Comparison of ENCODE assay signal across 33 mouse cellular contexts in the genomic region with DNA sequence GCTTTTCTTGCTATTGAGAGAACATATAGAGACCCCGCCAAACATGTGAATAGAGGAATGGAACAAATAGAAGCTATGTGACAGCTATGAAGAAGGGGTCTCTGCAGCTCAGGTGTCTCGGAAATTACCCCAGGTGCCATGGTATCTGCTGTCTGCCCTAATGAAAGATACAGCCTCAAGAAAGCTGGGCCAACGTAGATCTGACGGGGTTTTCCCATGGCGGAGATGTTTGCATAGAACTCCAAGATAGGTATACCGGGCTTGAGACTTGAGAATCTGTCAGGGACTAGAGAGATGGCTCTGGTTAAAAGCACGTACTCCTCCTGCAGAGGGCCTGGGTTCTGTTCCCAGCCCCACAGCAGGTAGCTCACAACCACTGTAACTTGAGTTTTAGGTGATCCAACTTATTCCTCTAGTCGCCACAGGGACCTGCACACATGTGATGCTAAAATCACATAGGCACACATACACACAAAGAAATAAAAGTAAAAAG.
"Had no signal": no experiment of that assay in that cellular context is flagged by ENCODE, and none has a peak within 500 bp of the region (broad histone marks: within the 10 kb centered on the region; RNA-seq: fewer than 3 reads in every experiment).

No protein-coding gene starts in this region.

- H3K36me3 ChIP-seq: hindbrain, embryonic 10.5 days; hindbrain, embryonic 12.5 days; hindbrain, embryonic 13.5 days; hindbrain, embryonic 15.5 days; intestine, embryonic 15.5 days; kidney, embryonic 15.5 days had no signal

- H3K9me3 ChIP-seq: heart, embryonic 10.5 days; heart, embryonic 15.5 days; intestine, embryonic 15.5 days had no signal

- ATAC-seq: hindbrain, embryonic 16.5 days; hindbrain, postnatal 0 days; inflammation-experienced regulatory T-cells, adult 6 months; intestine, embryonic 15.5 days; intestine, embryonic 16.5 days; intestine, postnatal 0 days had no signal

- DNase-seq: heart, postnatal 10 days; heart, postnatal 14 days; heart, postnatal 36 days; heart, postnatal 4 days; kidney, adult 11 months; kidney, adult 18-20 months; kidney, adult 2 months; kidney, adult 8-10 months; kidney, postnatal 10 days; kidney, postnatal 14 days; kidney, postnatal 25 days; kidney, postnatal 36 days; kidney, postnatal 4 days; layer of hippocampus, adult 9-11 months; layer of hippocampus, postnatal 36 days had no signal

- H3K4me3 ChIP-seq: heart, embryonic 10.5 days; heart, embryonic 12.5 days; heart, embryonic 13.5 days; heart, embryonic 15.5 days; hindbrain, embryonic 10.5 days; hindbrain, embryonic 12.5 days; hindbrain, embryonic 13.5 days; hindbrain, embryonic 15.5 days; intestine, embryonic 15.5 days; kidney, embryonic 15.5 days had no signal

- H3K4me2 ChIP-seq: heart, embryonic 11.5 days; heart, embryonic 12.5 days; heart, embryonic 13.5 days; heart, embryonic 15.5 days; hindbrain, embryonic 12.5 days; hindbrain, embryonic 13.5 days; hindbrain, embryonic 14.5 days; hindbrain, embryonic 15.5 days; intestine, embryonic 15.5 days; kidney, embryonic 15.5 days had no signal

- H3K27ac ChIP-seq: heart, embryonic 10.5 days; heart, embryonic 13.5 days; hindbrain, embryonic 10.5 days; hindbrain, embryonic 12.5 days; hindbrain, embryonic 13.5 days; hindbrain, embryonic 14.5 days; hindbrain, embryonic 15.5 days; hindbrain, postnatal 0 days; intestine, embryonic 15.5 days; kidney, postnatal 0 days had no signal

- H3K27me3 ChIP-seq: heart, embryonic 12.5 days; heart, embryonic 13.5 days; heart, embryonic 15.5 days; hindbrain, embryonic 15.5 days; intestine, embryonic 15.5 days; kidney, embryonic 15.5 days had no signal

- H3K9ac ChIP-seq: heart, embryonic 12.5 days; heart, embryonic 13.5 days; heart, embryonic 15.5 days; hindbrain, embryonic 12.5 days; hindbrain, embryonic 13.5 days; hindbrain, embryonic 14.5 days; hindbrain, embryonic 15.5 days; intestine, embryonic 15.5 days; kidney, embryonic 15.5 days had no signal
